ENCODE assay signal across 8 mouse cellular contexts in genomic region chr9:48893986-48894385, GRCm38 (mm10). TPM values are rescaled to one million over a fixed set of nuclear protein-coding genes. Genes with fewer than 3 reads are reported as not detected.
DNase-seq lines count a peak whose midpoint lies in the region; ATAC-seq and TF ChIP-seq lines count a peak whose summit lies in the region.

No protein-coding gene starts in this region.

- no peak for TF ChIP-seq POLR2A in cerebellum, adult 2 months (IDR thresholded peaks at IDR 0.05; ENCODE audit: borderline replicate concordance, insufficient read depth, low read length)
- TF ChIP-seq POLR2A in thymus, adult 2 months (IDR thresholded peaks at IDR 0.05; ENCODE audit: control insufficient read depth, extremely low read depth, insufficient read depth, low read length, poor library complexity), result no peak

- no peak overlapping the region for H3K4me2 ChIP-seq in forebrain, postnatal 0 days (ENCODE audit: low read depth)
- no peak overlapping the region for H3K4me2 ChIP-seq in limb, embryonic 11.5 days (ENCODE audit: low read depth, severe bottlenecking)

- H3K36me3 ChIP-seq in forebrain, postnatal 0 days (ENCODE audit: insufficient read depth), result no peaks in the 10 kb centered on the region
- H3K36me3 ChIP-seq in limb, embryonic 11.5 days (ENCODE audit: control insufficient read depth, insufficient read depth, low read length), result no peaks in the 10 kb centered on the region
- no peaks in the 10 kb centered on the region for H3K36me3 ChIP-seq in thymus, adult 2 months (ENCODE audit: control insufficient read depth, insufficient read depth, low read length)

- peak; percentile 76 for TF ChIP-seq CTCF in cerebellum, adult 2 months (IDR thresholded peaks at IDR 0.05; ENCODE audit: borderline replicate concordance, insufficient read depth, low read depth, low read length)
- peak; percentile 93 for TF ChIP-seq CTCF in forebrain, postnatal 0 days (IDR thresholded peaks at IDR 0.05; ENCODE audit: low read depth)
- TF ChIP-seq CTCF in thymus, adult 2 months (IDR thresholded peaks at IDR 0.05; ENCODE audit: borderline replicate concordance, control insufficient read depth, extremely low read depth, insufficient read depth, low read length, poor library complexity), result no peak

- no peak overlapping the region for H3K27ac ChIP-seq in cerebellum, adult 2 months (ENCODE audit: insufficient read depth, low read length)
- no peak overlapping the region for H3K27ac ChIP-seq in forebrain, postnatal 0 days (ENCODE audit: low read depth, low read length)
- H3K27ac ChIP-seq in limb, embryonic 11.5 days (replicated peaks; ENCODE audit: low read depth, low read length), result no peak overlapping the region
- H3K27ac ChIP-seq in thymus, adult 2 months (ENCODE audit: control insufficient read depth, insufficient read depth, low read length), result no peak overlapping the region

- no peaks in the 10 kb centered on the region for H3K9me3 ChIP-seq in forebrain, postnatal 0 days (ENCODE audit: low read length)
- no peaks in the 10 kb centered on the region for H3K9me3 ChIP-seq in limb, embryonic 11.5 days (ENCODE audit: control insufficient read depth, low read length)

- no peak overlapping the region for H3K4me3 ChIP-seq in cerebellum, adult 2 months (replicated peaks; ENCODE audit: insufficient read depth, low read depth, low read length)
- no peak overlapping the region for H3K4me3 ChIP-seq in forebrain, postnatal 0 days (ENCODE audit: low read depth, low read length)
- no peak overlapping the region for H3K4me3 ChIP-seq in limb, embryonic 11.5 days (ENCODE audit: low read depth, low read length)
- no peak overlapping the region for H3K4me3 ChIP-seq in thymus, adult 2 months (ENCODE audit: control insufficient read depth, insufficient read depth, low read length)

- peak; percentile 81 for DNase-seq in 3T3-L1 (ENCODE audit: low read depth, low spot score)
- peak; percentile 36 for DNase-seq in Muller cell, postnatal 12 days (ENCODE audit: inconsistent ontology term)
- DNase-seq in cerebellum, adult 2 months, result peak; percentile 44 to 66
- peak; percentile 93 for DNase-seq in forebrain, postnatal 0 days
- peak; percentile 72 for DNase-seq in induced T-regulatory cell, adult 2 months (ENCODE audit: low read depth)
- peak; percentile 89 for DNase-seq in limb, embryonic 11.5 days (ENCODE audit: low spot score)
- DNase-seq in neural tube, embryonic 10.5 days (ENCODE audit: extremely low spot score, low spot score), result peak; percentile 84
- peak; percentile 46 for DNase-seq in thymus, adult 2 months

- H3K9ac ChIP-seq in forebrain, postnatal 0 days, result no peak overlapping the region
- no peak overlapping the region for H3K9ac ChIP-seq in limb, embryonic 11.5 days (ENCODE audit: low read length)

- 27% methylated on average over 3 of the region's 3 CpGs for WGBS in cerebellum, adult 2 months
- 31% methylated on average over 3 of the region's 3 CpGs for WGBS in forebrain, postnatal 0 days
- WGBS in limb, embryonic 11.5 days, result 32% methylated on average over 3 of the region's 3 CpGs
- WGBS in thymus, adult 2 months, result 30% methylated on average over 3 of the region's 3 CpGs

- H3K27me3 ChIP-seq in cerebellum, adult 2 months (ENCODE audit: control insufficient read depth, insufficient read depth, low read length), result no peaks in the 10 kb centered on the region
- peaks cover 7% of the 10 kb centered on the region; the same call in 1 of the 2 replicates for H3K27me3 ChIP-seq in forebrain, postnatal 0 days (ENCODE audit: insufficient read depth, low read length)
- 0 out of 2 replicates have a peak, but pooled peaks cover 3% of the 10 kb centered on the region for H3K27me3 ChIP-seq in limb, embryonic 11.5 days (ENCODE audit: control insufficient read depth, insufficient read depth, low read length)
- no peaks in the 10 kb centered on the region for H3K27me3 ChIP-seq in thymus, adult 2 months (ENCODE audit: control insufficient read depth, insufficient read depth, low read length)

- 0 out of 2 replicates have a peak, but pooled peaks have one; percentile 47 for ATAC-seq in forebrain, postnatal 0 days
- ATAC-seq in limb, embryonic 11.5 days (ENCODE audit: insufficient number of reproducible peaks, low FRiP score, low TSS enrichment, low read depth), result no peak

- no peaks in the 10 kb centered on the region for H3K4me1 ChIP-seq in cerebellum, adult 2 months (ENCODE audit: control insufficient read depth, insufficient read depth, low read length)
- no peaks in the 10 kb centered on the region for H3K4me1 ChIP-seq in forebrain, postnatal 0 days (ENCODE audit: insufficient read depth)
- 0 out of 2 replicates have a peak, but pooled peaks cover 2% of the 10 kb centered on the region for H3K4me1 ChIP-seq in limb, embryonic 11.5 days (ENCODE audit: control insufficient read depth, insufficient read depth, low read length)
- no peaks in the 10 kb centered on the region for H3K4me1 ChIP-seq in thymus, adult 2 months (replicated peaks; ENCODE audit: control insufficient read depth, insufficient read depth, low read length)

RNA-seq across cellular contexts. Expression of gene Htr3a, which starts 16.9 kb away (rescaled TPM):
- 1.6 and 1.8 TPM in 2 replicates for polyA plus RNA-seq in cerebellum, adult 2 months (2012; rRNA removed)
- total RNA-seq in forebrain, postnatal 0 days (2014; rRNA removed), result 9.4 and 10.4 TPM in 2 replicates
- polyA plus RNA-seq in forebrain, postnatal 0 days (2015; fragmentation: Nextera tagmentation; extraction: Ambion mirVana), result 6.2 and 6.8 TPM in 2 replicates
- polyA plus RNA-seq in limb, embryonic 11.5 days (2014; fragmentation: Nextera tagmentation; extraction: Ambion mirVana), result 0.19 and 0.40 TPM in 2 replicates
- polyA plus RNA-seq in thymus, adult 2 months (2012; rRNA removed), result 0.16 and 0.19 TPM in 2 replicates

RNA-seq across cellular contexts. Expression of gene Zbtb16, which starts 58.0 kb away (rescaled TPM):
- polyA plus RNA-seq in cerebellum, adult 2 months (2012; rRNA removed), result 5.0 and 8.5 TPM in 2 replicates
- total RNA-seq in forebrain, postnatal 0 days (2014; rRNA removed), result 8.2 and 12.6 TPM in 2 replicates
- polyA plus RNA-seq in forebrain, postnatal 0 days (2015; fragmentation: Nextera tagmentation; extraction: Ambion mirVana), result 4.7 and 6.8 TPM in 2 replicates
- polyA plus RNA-seq in limb, embryonic 11.5 days (2014; fragmentation: Nextera tagmentation; extraction: Ambion mirVana), result 5.9 and 7.5 TPM in 2 replicates
- 3.7 and 4.1 TPM in 2 replicates for polyA plus RNA-seq in thymus, adult 2 months (2012; rRNA removed)

Comparison
In these comparisons a context has a peak if more than half of its experiments do, and no peak if none do; other contexts are left out.
1. DNase-seq: peak in every context shown above with its lines; median percentile 93 in forebrain, postnatal 0 days; 89 in limb, embryonic 11.5 days; 84 in neural tube, embryonic 10.5 days; 81 in 3T3-L1; 72 in induced T-regulatory cell, adult 2 months; 55 in cerebellum, adult 2 months; 46 in thymus, adult 2 months; 36 in Muller cell, postnatal 12 days.